Mouse (Mus musculus): ENCODE measurements around the gene Rhebl1. TPM values are rescaled to one million over a fixed set of nuclear protein-coding genes. Genes with fewer than 3 reads are reported as not detected.

The Rhebl1 gene
- polyA plus RNA-seq, 1 experiment from 2014 or later = 22.2 TPM

GRCm38 (mm10) chr15:98897928-98898800 is 3.8 kb upstream of the Rhebl1 start, which contains the start of gene Dhh:
Gene Dhh, minus strand, starts transcription at chr15:98898540.
- Histone ChIP-seq H3K9me3 (no peaks in the 10 kb centered on the region), H3K27ac (0 out of 2 replicates have a peak within 1 kb of the TSS, but pooled peaks have one; percentile 17), H3K27me3 (ENCODE audit: poor library complexity, severe bottlenecking) (peaks cover 77% of the 10 kb centered on the region), H3K4me3 (peak within 1 kb of the TSS; percentile 44), H3K4me1 (peaks cover 52% of the 10 kb centered on the region), H3K36me3 (replicated peaks) (peaks cover 4% of the 10 kb centered on the region)
- peak; percentile 46 for DNase-seq (ENCODE audit: extremely low spot score, low spot score)
- under 1% methylated on average over 41 of the region's 41 CpGs for WGBS

GRCm38 (mm10) chr15:98897495-98897894 is 3.2 kb upstream of the Rhebl1 start:
- Histone ChIP-seq H3K9me3 (no peaks in the 10 kb centered on the region), H3K4me1 (peaks cover 57% of the 10 kb centered on the region), H3K27ac (no peak overlapping the region), H3K36me3 (replicated peaks) (0 out of 2 replicates have a peak, but pooled peaks cover 2% of the 10 kb centered on the region), H3K4me3 (peak overlapping the region; percentile 44), H3K27me3 (ENCODE audit: poor library complexity, severe bottlenecking) (peaks cover 84% of the 10 kb centered on the region)
- 1% methylated on average over 10 of the region's 10 CpGs for WGBS
- no peak for DNase-seq (ENCODE audit: extremely low spot score, low spot score)

GRCm38 (mm10) chr15:98895635-98896589 is 1.6 kb upstream of the Rhebl1 start:
- Histone ChIP-seq H3K36me3 (replicated peaks) (no peaks in the 10 kb centered on the region), H3K4me3 (peak overlapping the region; percentile 59), H3K27ac (peak overlapping the region; percentile 78), H3K27me3 (ENCODE audit: poor library complexity, severe bottlenecking) (peaks cover 100% of the 10 kb centered on the region), H3K4me1 (peaks cover 63% of the 10 kb centered on the region), H3K9me3 (no peaks in the 10 kb centered on the region)
- under 1% methylated on average over 41 of the region's 41 CpGs for WGBS
- DNase-seq (ENCODE audit: extremely low spot score, low spot score) = peak; percentile 74

GRCm38 (mm10) chr15:98894746-98895634 is 650 bp upstream of the Rhebl1 start:
- H3K36me3 ChIP-seq (replicated peaks) = no peaks in the 10 kb centered on the region
- no peaks in the 10 kb centered on the region for H3K9me3 ChIP-seq
- H3K27ac ChIP-seq = peak overlapping the region; percentile 78
- peak; percentile 50 for DNase-seq (ENCODE audit: extremely low spot score, low spot score)
- H3K4me3 ChIP-seq = peak overlapping the region; percentile 59
- H3K4me1 ChIP-seq = peaks cover 63% of the 10 kb centered on the region
- 1% methylated on average over 38 of the region's 38 CpGs for WGBS
- peaks cover 97% of the 10 kb centered on the region for H3K27me3 ChIP-seq (ENCODE audit: poor library complexity, severe bottlenecking)

GRCm38 (mm10) chr15:98893036-98893435 is 1.3 kb downstream of the Rhebl1 start:
- 39% methylated on average over 4 of the region's 4 CpGs for WGBS
- Histone ChIP-seq H3K36me3 (replicated peaks) (no peaks in the 10 kb centered on the region), H3K27ac (no peak overlapping the region), H3K4me3 (peak overlapping the region; percentile 59; the same call in 1 of the 2 replicates), H3K4me1 (peaks cover 55% of the 10 kb centered on the region), H3K27me3 (ENCODE audit: poor library complexity, severe bottlenecking) (peaks cover 84% of the 10 kb centered on the region), H3K9me3 (no peaks in the 10 kb centered on the region)
- no peak for DNase-seq (ENCODE audit: extremely low spot score, low spot score)

- Histone ChIP-seq H3K36me3 (replicated peaks) (no peaks in the 10 kb centered on the region), H3K4me1 (peaks cover 46% of the 10 kb centered on the region), H3K4me3 (0 out of 2 replicates have a peak overlapping the region, but pooled peaks have one; percentile 29), H3K9me3 (no peaks in the 10 kb centered on the region), H3K27me3 (ENCODE audit: poor library complexity, severe bottlenecking) (peaks cover 79% of the 10 kb centered on the region), H3K27ac (no peak overlapping the region)
- DNase-seq (ENCODE audit: extremely low spot score, low spot score) = peak; percentile 63
- WGBS = 51% methylated on average over 6 of the region's 6 CpGs
These were observed 2.3 kb downstream of the Rhebl1 start for GRCm38 (mm10) chr15:98891907-98892606.

- Histone ChIP-seq H3K27ac (no peak overlapping the region; the same call in 1 of the 2 replicates), H3K9me3 (no peaks in the 10 kb centered on the region), H3K27me3 (ENCODE audit: poor library complexity, severe bottlenecking) (peaks cover 75% of the 10 kb centered on the region), H3K4me3 (peak overlapping the region; percentile 29; the same call in 1 of the 2 replicates), H3K36me3 (replicated peaks) (no peaks in the 10 kb centered on the region), H3K4me1 (peaks cover 42% of the 10 kb centered on the region)
- no peak for DNase-seq (ENCODE audit: extremely low spot score, low spot score)
- 11% methylated on average over 19 of the region's 19 CpGs for WGBS
These were observed 3.1 kb downstream of the Rhebl1 start for GRCm38 (mm10) chr15:98891198-98891742.

GRCm38 (mm10) chr15:98887526-98887925 is 6.8 kb downstream of the Rhebl1 start:
- 86% methylated on average over 7 of the region's 7 CpGs for WGBS
- no peaks in the 10 kb centered on the region for H3K36me3 ChIP-seq (replicated peaks)

GRCm38 (mm10) chr15:98886667-98887387 is 7.5 kb downstream of the Rhebl1 start:
- no peak overlapping the region for H3K4me3 ChIP-seq
- WGBS = 80% methylated on average over 8 of the region's 8 CpGs
- H3K4me1 ChIP-seq = peaks cover 10% of the 10 kb centered on the region
- no peaks in the 10 kb centered on the region for H3K9me3 ChIP-seq
- H3K27ac ChIP-seq = no peak overlapping the region
- DNase-seq (ENCODE audit: extremely low spot score, low spot score) = no peak
- peaks cover 30% of the 10 kb centered on the region for H3K27me3 ChIP-seq (ENCODE audit: poor library complexity, severe bottlenecking)
- no peaks in the 10 kb centered on the region for H3K36me3 ChIP-seq (replicated peaks)

More at GRCm38 (mm10) chr15:98887526-98887925, 6.8 kb downstream of the Rhebl1 start:
- no peak overlapping the region for H3K4me3 ChIP-seq
- peaks cover 37% of the 10 kb centered on the region for H3K27me3 ChIP-seq (ENCODE audit: poor library complexity, severe bottlenecking)
- no peak overlapping the region for H3K27ac ChIP-seq
- DNase-seq (ENCODE audit: extremely low spot score, low spot score) = no peak
- H3K4me1 ChIP-seq = peaks cover 5% of the 10 kb centered on the region
- no peaks in the 10 kb centered on the region for H3K9me3 ChIP-seq

- WGBS = 74% methylated on average over 1 of the region's 1 CpGs
These were observed 10.2 kb downstream of the Rhebl1 start for GRCm38 (mm10) chr15:98884106-98884505.

More at GRCm38 (mm10) chr15:98884106-98884505, 10.2 kb downstream of the Rhebl1 start:
- no peaks in the 10 kb centered on the region for H3K9me3 ChIP-seq
- H3K4me3 ChIP-seq = no peak overlapping the region
- no peak overlapping the region for H3K27ac ChIP-seq
- peaks cover 12% of the 10 kb centered on the region for H3K27me3 ChIP-seq (ENCODE audit: poor library complexity, severe bottlenecking)
- peaks cover 29% of the 10 kb centered on the region for H3K4me1 ChIP-seq
- H3K36me3 ChIP-seq (replicated peaks) = peaks cover 6% of the 10 kb centered on the region
- no peak for DNase-seq (ENCODE audit: extremely low spot score, low spot score)
